Mouse (Mus musculus): Measurements from ENCODE around the gene Myo1e.

GRCm38 (mm10) chr9:70304901-70305300, 97.8 kb downstream of the Myo1e start:
- TF ChIP-seq CTCF (IDR thresholded peaks at IDR 0.05; ENCODE audit: extremely low read depth, insufficient read depth, insufficient read length, insufficient replicate concordance) (no peak), POLR2A (IDR thresholded peaks at IDR 0.05; ENCODE audit: low read depth, low read length) (no peak)

Measured in spleen, adult 2 months (tissue).